Mouse (Mus musculus) small intestine, adult 2 months (tissue): ENCODE measurements around the gene AI481877.

ENCODE experiments used
- CTCF ChIP-seq: fragments of 200-500 bp; IDR thresholded peaks from 2 replicates; pipeline ENCODE4 v1.5.1; 2012; ENCODE audit warnings: low read depth, mild to moderate bottlenecking, control low read depth, inconsistent platforms, low read length, moderate library complexity, mixed read lengths; ENCODE audit not compliant: insufficient replicate concordance, insufficient read length; ENCODE audit errors: extremely low read depth
- POLR2A ChIP-seq: fragments of 200-500 bp; IDR thresholded peaks from 2 replicates; pipeline ENCODE4 v1.6.1; 2012; ENCODE audit warnings: low read depth, mild to moderate bottlenecking, control low read depth, inconsistent platforms, low read length, moderate library complexity

DNA sequence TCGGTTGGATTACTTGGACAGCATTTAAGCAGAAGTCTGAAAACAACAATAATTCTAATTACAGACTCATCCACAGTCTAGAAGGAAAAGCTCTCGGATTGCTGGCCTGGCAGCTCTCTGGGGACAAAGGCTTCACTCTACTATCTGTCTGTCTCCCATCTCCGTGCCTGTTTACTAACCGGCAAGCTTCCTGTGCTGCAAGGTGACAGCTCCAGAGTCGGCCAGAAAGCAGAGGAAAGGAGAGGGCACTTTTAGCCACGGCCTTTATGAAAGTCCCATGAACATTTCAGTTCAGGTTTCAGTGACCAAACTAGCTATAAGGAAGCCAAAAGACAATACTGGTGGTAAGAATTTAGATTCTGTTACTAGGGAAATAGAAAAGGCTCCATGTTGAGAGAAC lies 37.1 kb upstream of the AI481877 start:
- TF ChIP-seq CTCF: no peak
- no peak for TF ChIP-seq POLR2A
